ENCODE assay signal across 22 mouse cellular contexts in the genomic region with DNA sequence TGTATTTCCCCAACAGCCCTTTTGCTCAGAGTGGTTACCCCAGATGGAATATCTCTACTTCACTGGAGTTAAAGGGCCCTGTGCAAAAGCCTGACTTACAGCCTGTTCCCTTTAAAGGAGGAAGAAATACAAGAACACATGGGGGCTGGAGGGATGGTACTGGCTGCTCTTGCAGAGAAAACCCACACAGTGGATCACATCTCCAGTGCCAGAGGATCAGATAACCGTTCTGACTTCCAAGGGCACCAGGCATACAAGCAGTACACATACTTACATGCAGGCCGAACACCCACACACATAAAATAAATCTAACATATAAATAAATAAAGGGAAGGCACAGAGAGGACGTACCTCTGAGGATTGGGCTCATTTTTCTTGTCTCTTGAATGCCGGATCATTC. TPM values are rescaled to one million over a fixed set of nuclear protein-coding genes. Genes with fewer than 3 reads are reported as not detected.
DNase-seq lines count a peak whose midpoint lies in the region; ATAC-seq and TF ChIP-seq lines count a peak whose summit lies in the region.
"Had no signal": no experiment of that assay in that cellular context is flagged by ENCODE, and none has a peak within 500 bp of the region (broad histone marks: within the 10 kb centered on the region; RNA-seq: fewer than 3 reads in every experiment).

No protein-coding gene starts in this region.

- peaks cover 50% of the 10 kb centered on the region for H3K36me3 ChIP-seq in kidney, postnatal 0 days (ENCODE audit: insufficient read depth, low read length)
- peaks cover 53% of the 10 kb centered on the region; the same call in 1 of the 2 replicates for H3K36me3 ChIP-seq in kidney, embryonic 14.5 days (ENCODE audit: control insufficient read depth, insufficient read depth, low read length)

- no peaks in the 10 kb centered on the region for H3K27me3 ChIP-seq in kidney, postnatal 0 days (ENCODE audit: insufficient read depth, low read length)
- H3K27me3 ChIP-seq in kidney, embryonic 14.5 days (ENCODE audit: control insufficient read depth, insufficient read depth, low read length), result no peaks in the 10 kb centered on the region
- H3K27me3 ChIP-seq: embryonic facial prominence, embryonic 13.5 days; embryonic facial prominence, embryonic 15.5 days; forebrain, embryonic 12.5 days had no signal

- peak overlapping the region; percentile 77 for H3K27ac ChIP-seq in gastrocnemius, adult 2 months
- no peak overlapping the region for H3K27ac ChIP-seq in kidney, postnatal 0 days
- no peak overlapping the region for H3K27ac ChIP-seq in kidney, embryonic 14.5 days (ENCODE audit: low read depth, low read length)
- H3K27ac ChIP-seq: embryonic facial prominence, embryonic 13.5 days; embryonic facial prominence, embryonic 15.5 days; forebrain, embryonic 10.5 days; forebrain, embryonic 12.5 days had no signal

- H3K4me3 ChIP-seq in gastrocnemius, adult 2 months, result no peak overlapping the region
- H3K4me3 ChIP-seq in kidney, postnatal 0 days (replicated peaks; ENCODE audit: low read depth, low read length), result no peak overlapping the region
- H3K4me3 ChIP-seq in kidney, embryonic 14.5 days (ENCODE audit: low read length), result no peak overlapping the region
- H3K4me3 ChIP-seq: embryonic facial prominence, embryonic 13.5 days; embryonic facial prominence, embryonic 15.5 days; erythroblast, embryonic 14.5 days; forebrain, embryonic 10.5 days; forebrain, embryonic 12.5 days had no signal

- H3K9me3 ChIP-seq in kidney, postnatal 0 days (replicated peaks; ENCODE audit: low read length), result no peaks in the 10 kb centered on the region
- H3K9me3 ChIP-seq in kidney, embryonic 14.5 days (ENCODE audit: control insufficient read depth, low read length), result no peaks in the 10 kb centered on the region
- H3K9me3 ChIP-seq: embryonic facial prominence, embryonic 13.5 days; embryonic facial prominence, embryonic 15.5 days; forebrain, embryonic 10.5 days; forebrain, embryonic 12.5 days had no signal

- H3K4me1 ChIP-seq in kidney, postnatal 0 days (replicated peaks; ENCODE audit: insufficient read depth, low read length), result no peaks in the 10 kb centered on the region
- no peaks in the 10 kb centered on the region for H3K4me1 ChIP-seq in kidney, embryonic 14.5 days (ENCODE audit: control insufficient read depth, insufficient read depth, low read length)
- H3K4me1 ChIP-seq: embryonic facial prominence, embryonic 13.5 days; embryonic facial prominence, embryonic 15.5 days; forebrain, embryonic 10.5 days; forebrain, embryonic 12.5 days had no signal

- DNase-seq in gastrocnemius, adult 2 months, result peak; percentile 56
- no peak for DNase-seq in gastrocnemius, postnatal 10 days
- peak; percentile 56 for DNase-seq in kidney, postnatal 0 days (ENCODE audit: low spot score)
- DNase-seq in heart, adult 9 months (ENCODE audit: low spot score in 2 of 2), result no peak
- DNase-seq: adrenal gland, adult 2 months; adrenal gland, postnatal 10 days; adrenal gland, postnatal 25 days; cerebellum, adult 11 months; cerebellum, adult 18-20 months; cerebellum, adult 8-10 months; cerebellum, adult 9-11 months; cerebellum, postnatal 14 days; cerebellum, postnatal 36 days; embryo, embryonic 11 days had no signal

- H3K9ac ChIP-seq in kidney, postnatal 0 days (ENCODE audit: low read depth, low read length), result no peak overlapping the region
- no peak overlapping the region for H3K9ac ChIP-seq in kidney, embryonic 14.5 days (ENCODE audit: low read depth, low read length)
- H3K9ac ChIP-seq: embryonic facial prominence, embryonic 13.5 days; embryonic facial prominence, embryonic 15.5 days; forebrain, embryonic 12.5 days had no signal

- intact Hi-C loops in gastrocnemius, adult 2 months (cut with DNase I), result loop anchor here (5.0 kb wide), 1 partner anchor 65 kb away; no protein-coding TSS in a partner anchor

- whole genome bisulfite sequencing in kidney, postnatal 0 days, result 58% methylated on average over 4 of the region's 4 CpGs
- WGBS in kidney, embryonic 14.5 days, result 50% methylated on average over 4 of the region's 4 CpGs

- no peak for TF ChIP-seq CTCF in gastrocnemius, adult 2 months (IDR thresholded peaks at IDR 0.05)
- TF ChIP-seq CTCF in kidney, postnatal 0 days (IDR thresholded peaks at IDR 0.05; ENCODE audit: low read depth), result no peak

- H3K4me2 ChIP-seq in kidney, postnatal 0 days (ENCODE audit: low read length), result no peak overlapping the region
- no peak overlapping the region for H3K4me2 ChIP-seq in kidney, embryonic 14.5 days (replicated peaks; ENCODE audit: low read depth, low read length)
- H3K4me2 ChIP-seq: embryonic facial prominence, embryonic 13.5 days; embryonic facial prominence, embryonic 15.5 days; forebrain, embryonic 12.5 days had no signal

- no peak for ATAC-seq in kidney, postnatal 0 days (replicated peaks; ENCODE audit: low FRiP score, low read depth)
- ATAC-seq in kidney, embryonic 14.5 days (ENCODE audit: low FRiP score, low TSS enrichment), result no peak
- ATAC-seq: forebrain, embryonic 14.5 days; forebrain, embryonic 16.5 days had no signal

RNA-seq across cellular contexts. Expression of a gene that starts 46.4 kb away (rescaled TPM):
- 10 to 100 TPM; 30.5 to 42.2 TPM for total RNA-seq in gastrocnemius, adult 2 months (2021)
- total RNA-seq in gastrocnemius, postnatal 10 days (2021), result 10 to 100 TPM; 52.0 to 58.6 TPM
- polyA plus RNA-seq in kidney, postnatal 0 days (2015; fragmentation: Nextera tagmentation; extraction: Ambion mirVana), result 35.9 and 38.9 TPM in 2 replicates
- 36.0 and 45.8 TPM in 2 replicates for polyA plus RNA-seq in kidney, embryonic 14.5 days (2014; fragmentation: Nextera tagmentation; extraction: Ambion mirVana)

RNA-seq across cellular contexts. Expression of a gene that starts 49.7 kb away (rescaled TPM):
- 10 to 100 TPM; 33.1 to 34.2 TPM for total RNA-seq in gastrocnemius, adult 2 months (2021)
- 10 to 100 TPM; 35.1 to 37.8 TPM for total RNA-seq in gastrocnemius, postnatal 10 days (2021)
- 122 and 126 TPM in 2 replicates for polyA plus RNA-seq in kidney, postnatal 0 days (2015; fragmentation: Nextera tagmentation; extraction: Ambion mirVana)
- polyA plus RNA-seq in kidney, embryonic 14.5 days (2014; fragmentation: Nextera tagmentation; extraction: Ambion mirVana), result 147 and 171 TPM in 2 replicates

Comparison
In these comparisons a context has a peak if more than half of its experiments do, and no peak if none do; other contexts are left out.
1. DNase-seq: peak in gastrocnemius, adult 2 months (single experiment) and kidney, postnatal 0 days (single experiment); none in gastrocnemius, postnatal 10 days (single experiment) and heart, adult 9 months (0 of 2).